Mouse (Mus musculus): ENCODE results near the gene Scfd2. TPM values are rescaled to one million over a fixed set of nuclear protein-coding genes. Genes with fewer than 3 reads are reported as not detected.

Scfd2 gene
- polyA plus RNA-seq, 1 experiment, result 3.1 TPM

DNA sequence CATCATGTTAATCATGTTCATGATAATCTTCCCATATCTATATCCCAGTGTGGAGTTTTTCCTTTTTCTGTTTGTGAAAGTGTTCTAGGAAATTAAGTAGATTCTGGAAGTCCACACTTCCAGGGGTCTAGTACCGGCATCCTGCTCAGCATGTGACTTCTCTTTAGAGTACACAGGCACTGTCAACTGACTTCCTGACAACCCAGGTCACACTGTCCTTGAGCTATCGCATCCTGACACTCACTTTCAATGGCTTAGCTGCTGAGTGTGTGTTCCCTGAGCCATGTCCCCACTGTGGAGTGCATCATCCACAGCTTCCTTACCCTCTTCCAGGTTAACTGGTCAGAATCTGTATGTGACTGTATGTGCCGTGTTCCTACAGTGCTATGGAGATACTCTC, 258.2 kb downstream of the Scfd2 start:
- no peaks in the 10 kb centered on the region for H3K4me1 ChIP-seq (ENCODE audit: control insufficient read depth, insufficient read depth, low read length)
- H3K27ac ChIP-seq (ENCODE audit: control insufficient read depth, insufficient read depth, low read depth, low read length, poor library complexity), result no peak overlapping the region
- WGBS, result 68% methylated on average over 3 of the region's 3 CpGs
- H3K4me3 ChIP-seq (replicated peaks; ENCODE audit: control insufficient read depth, low read depth, low read length), result no peak overlapping the region
- TF ChIP-seq CTCF (IDR thresholded peaks at IDR 0.05; ENCODE audit: control insufficient read depth, insufficient read depth, low read length) (no peak), POLR2A (IDR thresholded peaks at IDR 0.05; ENCODE audit: borderline replicate concordance, control insufficient read depth, low read depth, low read length) (no peak)

DNA sequence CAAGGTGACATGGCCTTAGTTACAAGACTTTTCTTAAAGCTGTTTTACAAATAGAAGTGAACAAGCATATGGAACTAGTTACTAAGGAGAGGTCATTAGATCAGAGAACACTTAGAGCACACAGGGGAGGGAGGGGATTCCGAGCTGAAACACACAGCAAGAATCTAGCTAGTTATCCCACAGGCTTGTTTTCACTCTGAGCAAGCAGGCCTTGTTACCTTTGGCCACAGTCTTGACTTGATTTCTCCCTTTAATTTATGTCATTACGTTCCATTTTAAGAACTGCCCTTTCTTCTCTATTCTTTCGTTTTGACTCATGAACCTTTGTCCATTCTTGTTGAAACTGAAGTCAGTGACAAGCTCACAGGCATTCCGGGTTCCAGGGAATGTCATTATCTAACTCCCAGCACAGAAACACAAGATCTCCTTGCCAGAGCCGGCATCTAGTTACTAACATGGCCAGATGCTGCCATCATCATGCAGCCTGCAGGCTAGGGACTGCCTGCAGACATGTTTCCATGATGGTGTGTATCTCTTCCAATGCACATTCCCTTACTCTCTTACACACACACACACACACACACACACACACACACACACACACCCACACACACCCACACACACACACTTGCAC, 263.7 kb downstream of the Scfd2 start:
- TF ChIP-seq CTCF (IDR thresholded peaks at IDR 0.05; ENCODE audit: control insufficient read depth, insufficient read depth, low read length), result no peak
- no peak for TF ChIP-seq POLR2A (IDR thresholded peaks at IDR 0.05; ENCODE audit: borderline replicate concordance, control insufficient read depth, low read depth, low read length)
- no peak overlapping the region for H3K27ac ChIP-seq (ENCODE audit: control insufficient read depth, insufficient read depth, low read depth, low read length, poor library complexity)
- WGBS, result 72% methylated on average over 5 of the region's 5 CpGs
- H3K4me3 ChIP-seq (replicated peaks; ENCODE audit: control insufficient read depth, low read depth, low read length), result no peak overlapping the region
- H3K4me1 ChIP-seq (ENCODE audit: control insufficient read depth, insufficient read depth, low read length), result no peaks in the 10 kb centered on the region

DNA sequence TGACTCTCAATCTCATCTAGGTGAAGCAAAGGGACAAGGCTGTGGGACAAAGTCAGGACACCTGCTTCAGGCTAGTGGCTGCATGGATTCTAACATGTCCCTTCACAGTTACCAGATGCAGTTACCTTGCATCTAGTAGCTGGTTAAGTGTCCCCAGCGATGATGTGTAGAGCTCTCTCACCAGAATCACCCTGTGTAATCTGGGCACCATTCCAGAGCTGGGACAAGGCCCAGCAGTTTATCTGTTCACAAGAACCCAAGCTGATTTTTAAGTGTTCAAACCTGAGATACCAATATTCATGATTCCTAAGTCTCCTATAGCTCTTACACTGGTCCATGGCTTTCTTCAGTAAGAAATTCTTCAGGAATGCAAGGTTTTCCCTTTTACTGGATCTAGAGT, 264.4 kb downstream of the Scfd2 start:
- H3K4me3 ChIP-seq (replicated peaks; ENCODE audit: control insufficient read depth, low read depth, low read length), result no peak overlapping the region
- no peak overlapping the region for H3K27ac ChIP-seq (ENCODE audit: control insufficient read depth, insufficient read depth, low read depth, low read length, poor library complexity)
- WGBS, result 76% methylated on average over 1 of the region's 1 CpGs
- peaks cover 2% of the 10 kb centered on the region for H3K4me1 ChIP-seq (ENCODE audit: control insufficient read depth, insufficient read depth, low read length)
- TF ChIP-seq CTCF (IDR thresholded peaks at IDR 0.05; ENCODE audit: control insufficient read depth, insufficient read depth, low read length) (no peak), POLR2A (IDR thresholded peaks at IDR 0.05; ENCODE audit: borderline replicate concordance, control insufficient read depth, low read depth, low read length) (no peak)

DNA sequence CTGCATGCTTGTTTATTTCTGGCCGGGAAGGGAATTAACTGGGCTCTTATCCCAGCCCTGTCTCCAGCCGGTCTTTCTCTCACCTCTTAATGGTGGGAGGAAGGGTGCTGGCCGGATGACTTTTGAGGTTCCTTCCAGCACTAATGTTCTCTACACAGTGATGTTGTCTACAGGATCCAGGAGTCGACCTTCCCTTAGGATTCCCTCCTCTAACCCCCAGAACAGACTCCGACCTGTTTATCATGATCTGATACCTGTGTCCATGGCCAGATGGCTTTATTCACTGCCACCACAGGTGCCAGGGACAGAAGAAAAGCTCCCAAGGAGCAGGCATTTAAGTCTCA, 265.1 kb downstream of the Scfd2 start:
- Histone ChIP-seq H3K27ac (ENCODE audit: control insufficient read depth, insufficient read depth, low read depth, low read length, poor library complexity) (no peak overlapping the region), H3K4me1 (ENCODE audit: control insufficient read depth, insufficient read depth, low read length) (peaks cover 2% of the 10 kb centered on the region), H3K4me3 (replicated peaks; ENCODE audit: control insufficient read depth, low read depth, low read length) (no peak overlapping the region)
- whole genome bisulfite sequencing, result 80% methylated on average over 5 of the region's 5 CpGs
- TF ChIP-seq CTCF (IDR thresholded peaks at IDR 0.05; ENCODE audit: control insufficient read depth, insufficient read depth, low read length) (no peak), POLR2A (IDR thresholded peaks at IDR 0.05; ENCODE audit: borderline replicate concordance, control insufficient read depth, low read depth, low read length) (no peak)

DNA sequence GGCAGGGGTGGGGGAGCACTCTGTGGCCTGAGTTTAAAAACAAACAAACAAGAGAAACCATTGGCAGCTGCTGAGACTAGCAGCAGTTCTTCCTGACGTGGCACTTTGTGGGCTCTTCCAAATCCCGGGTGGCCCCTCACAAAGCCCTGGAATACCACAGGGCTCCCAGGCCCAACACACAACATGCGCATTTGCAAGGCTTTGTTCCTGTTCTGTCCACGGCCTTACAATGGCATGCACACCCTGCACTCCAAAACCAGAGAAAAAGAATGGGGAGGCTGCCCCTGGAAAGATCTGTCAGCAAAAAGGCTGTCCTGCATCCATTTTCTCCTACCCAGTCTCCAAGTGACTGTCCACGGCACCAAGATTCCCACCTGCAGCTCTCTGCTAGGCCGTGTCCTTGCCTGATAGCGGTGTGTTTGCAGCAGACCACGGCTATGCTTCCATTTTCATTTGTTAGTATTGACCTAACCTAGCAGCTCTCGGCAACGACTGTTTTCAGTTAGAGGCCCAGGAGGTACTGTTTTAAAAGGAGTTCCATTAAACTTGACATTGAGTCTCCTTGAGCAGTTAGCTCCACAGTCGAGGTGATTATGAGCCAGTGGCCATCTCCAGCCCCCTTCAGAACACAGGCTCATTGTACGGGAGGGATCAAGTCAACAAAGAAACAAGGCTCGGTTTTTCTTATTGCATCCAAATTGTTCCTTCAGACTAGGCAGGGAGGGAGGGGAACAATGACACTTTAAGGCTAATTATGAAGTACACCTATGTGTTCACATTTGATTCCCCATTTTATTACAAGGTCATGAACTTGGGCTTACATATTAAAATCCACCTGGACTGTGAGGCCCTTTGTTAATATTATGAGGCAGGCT, 265.7 kb downstream of the Scfd2 start:
- Histone ChIP-seq H3K4me1 (ENCODE audit: control insufficient read depth, insufficient read depth, low read length) (peaks cover 2% of the 10 kb centered on the region), H3K4me3 (replicated peaks; ENCODE audit: control insufficient read depth, low read depth, low read length) (no peak overlapping the region), H3K27ac (ENCODE audit: control insufficient read depth, insufficient read depth, low read depth, low read length, poor library complexity) (no peak overlapping the region)
- 83% methylated on average over 13 of the region's 13 CpGs for WGBS
- TF ChIP-seq POLR2A (IDR thresholded peaks at IDR 0.05; ENCODE audit: borderline replicate concordance, control insufficient read depth, low read depth, low read length) (no peak), CTCF (IDR thresholded peaks at IDR 0.05; ENCODE audit: control insufficient read depth, insufficient read depth, low read length) (no peak)

DNA sequence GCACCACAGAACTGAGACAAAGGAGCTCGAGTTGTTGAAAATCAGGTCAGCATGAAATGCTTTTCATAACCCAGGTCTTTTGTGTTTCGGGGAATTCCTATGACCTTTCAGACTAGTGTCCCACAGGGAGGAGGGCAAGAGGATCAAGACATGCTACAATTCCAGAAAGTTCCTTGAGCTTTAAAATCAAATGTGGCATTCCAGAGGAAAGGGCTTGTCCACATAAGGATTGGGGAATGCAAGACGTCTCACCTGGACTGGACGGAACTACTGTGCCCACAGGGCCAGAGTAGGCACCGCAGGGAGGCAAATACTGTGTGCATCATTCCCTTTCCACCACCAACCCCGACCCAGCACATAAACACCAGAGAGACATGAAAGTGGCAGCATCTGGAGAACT, 266.4 kb downstream of the Scfd2 start:
- WGBS, result 84% methylated on average over 6 of the region's 6 CpGs
- H3K27ac ChIP-seq (ENCODE audit: control insufficient read depth, insufficient read depth, low read depth, low read length, poor library complexity), result no peak overlapping the region
- H3K4me1 ChIP-seq (ENCODE audit: control insufficient read depth, insufficient read depth, low read length), result peaks cover 4% of the 10 kb centered on the region
- H3K4me3 ChIP-seq (replicated peaks; ENCODE audit: control insufficient read depth, low read depth, low read length), result no peak overlapping the region
- TF ChIP-seq CTCF (IDR thresholded peaks at IDR 0.05; ENCODE audit: control insufficient read depth, insufficient read depth, low read length) (no peak), POLR2A (IDR thresholded peaks at IDR 0.05; ENCODE audit: borderline replicate concordance, control insufficient read depth, low read depth, low read length) (no peak)

DNA sequence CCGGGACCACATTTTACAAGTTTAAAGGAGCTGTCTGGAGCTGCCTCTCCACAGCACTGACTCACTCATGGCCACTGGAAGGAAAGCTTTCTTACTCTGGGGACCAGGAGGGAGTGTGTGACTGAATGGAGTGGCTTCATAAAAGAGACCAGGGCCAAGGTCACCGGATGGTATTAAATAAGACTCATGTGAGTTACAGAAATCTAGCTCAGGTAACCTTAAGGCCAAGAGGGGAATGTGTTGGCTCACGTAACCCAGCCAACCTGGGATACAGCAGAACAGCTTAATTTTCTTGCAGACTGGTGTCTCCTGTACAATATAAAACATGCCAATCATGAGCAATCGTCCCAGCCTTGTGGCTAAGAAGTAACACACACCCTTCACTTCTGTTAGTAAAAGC, 267.0 kb downstream of the Scfd2 start:
- H3K27ac ChIP-seq (ENCODE audit: control insufficient read depth, insufficient read depth, low read depth, low read length, poor library complexity), result no peak overlapping the region
- H3K4me1 ChIP-seq (ENCODE audit: control insufficient read depth, insufficient read depth, low read length), result peaks cover 5% of the 10 kb centered on the region
- TF ChIP-seq POLR2A (IDR thresholded peaks at IDR 0.05; ENCODE audit: borderline replicate concordance, control insufficient read depth, low read depth, low read length), result no peak
- no peak overlapping the region for H3K4me3 ChIP-seq (replicated peaks; ENCODE audit: control insufficient read depth, low read depth, low read length)
- WGBS, result 73% methylated on average over 4 of the region's 4 CpGs

GRCm38 (mm10) chr5:74261016-74261415, 270.5 kb downstream of the Scfd2 start:
- Histone ChIP-seq H3K4me3 (replicated peaks; ENCODE audit: control insufficient read depth, low read depth, low read length) (no peak overlapping the region), H3K27ac (ENCODE audit: control insufficient read depth, insufficient read depth, low read depth, low read length, poor library complexity) (no peak overlapping the region), H3K4me1 (ENCODE audit: control insufficient read depth, insufficient read depth, low read length) (peaks cover 5% of the 10 kb centered on the region)
- WGBS, result 70% methylated on average over 6 of the region's 6 CpGs
- TF ChIP-seq POLR2A (IDR thresholded peaks at IDR 0.05; ENCODE audit: borderline replicate concordance, control insufficient read depth, low read depth, low read length), result no peak
- no peak for TF ChIP-seq CTCF (IDR thresholded peaks at IDR 0.05; ENCODE audit: control insufficient read depth, insufficient read depth, low read length)

All from bone marrow, adult 2 months (tissue).